Mouse (Mus musculus) brain, embryonic 14.5 days (tissue): ENCODE results near the gene Lypd6.

Experiments used
- CTCF ChIP-seq: fragments of 200-500 bp; IDR thresholded peaks from 2 replicates; pipeline ENCODE4 v1.5.1; 2012; ENCODE audit warnings: inconsistent platforms, mild to moderate bottlenecking, moderate library complexity, borderline replicate concordance; ENCODE audit not compliant: insufficient read depth, insufficient read length; ENCODE audit errors: extremely low read depth
- POLR2A ChIP-seq: fragments of 200-500 bp; IDR thresholded peaks from 2 replicates; pipeline ENCODE4 v1.6.1; 2012; ENCODE audit warnings: mild to moderate bottlenecking, inconsistent platforms, borderline replicate concordance; ENCODE audit not compliant: poor library complexity, insufficient read depth, insufficient read length, severe bottlenecking; ENCODE audit errors: extremely low read depth

- TF ChIP-seq CTCF (no peak), POLR2A (no peak)
Observed at GRCm38 (mm10) chr2:50165277-50165676, 99.0 kb downstream of the Lypd6 start.
